Mouse (Mus musculus): ENCODE results near the gene Pga5.

DNA sequence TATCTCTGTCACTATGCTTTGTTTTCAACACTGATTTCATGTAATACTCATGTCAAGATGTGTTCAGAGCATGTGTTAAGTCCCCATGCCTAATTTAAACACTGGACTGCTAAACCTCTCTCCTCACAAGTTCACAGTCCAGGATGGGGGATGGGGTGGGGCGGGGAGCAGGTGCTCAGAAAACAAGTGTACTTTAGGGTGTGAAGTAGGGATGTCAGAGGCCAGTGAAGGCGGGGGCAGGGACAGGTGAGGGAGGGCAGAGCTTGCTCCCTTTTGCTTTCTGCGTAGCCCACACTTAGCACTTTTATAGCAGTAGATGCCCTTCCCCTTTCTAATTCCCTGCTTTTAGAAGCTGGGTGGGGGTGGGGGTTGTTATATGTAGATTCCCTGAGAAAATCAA is 12.8 kb downstream of the Pga5 start:
- TF ChIP-seq CTCF (IDR thresholded peaks at IDR 0.05; ENCODE audit: extremely low read depth, insufficient read length, insufficient replicate concordance, low read depth, low read length) (no peak), POLR2A (IDR thresholded peaks at IDR 0.05; ENCODE audit: low read depth, low read length) (no peak)

Data from small intestine, adult 2 months (tissue).